Mouse (Mus musculus): ENCODE results near the gene Eya4.

Gene Eya4

GRCm38 (mm10) chr10:23350011-23350911 is at the start of gene Eya4:
TSS of gene Eya4 (minus strand) at chr10:23350786.
- DNase-seq (ENCODE audit: extremely low read depth, low read depth, low spot score), result no peak

GRCm38 (mm10) chr10:23395399-23395798 is 44.8 kb upstream of the Eya4 start:
- no peak for DNase-seq (ENCODE audit: extremely low read depth, low read depth, low spot score)

- no peak for DNase-seq (ENCODE audit: extremely low read depth, low read depth, low spot score)
Measured at GRCm38 (mm10) chr10:23394556-23395245, 44.1 kb upstream of the Eya4 start.

GRCm38 (mm10) chr10:23394152-23394551 is 43.6 kb upstream of the Eya4 start:
- no peak for DNase-seq (ENCODE audit: extremely low read depth, low read depth, low spot score)

GRCm38 (mm10) chr10:23363866-23364265 is 13.3 kb upstream of the Eya4 start:
- DNase-seq (ENCODE audit: extremely low read depth, low read depth, low spot score), result no peak

GRCm38 (mm10) chr10:23349392-23350010 is 1.1 kb downstream of the Eya4 start:
- no peak for DNase-seq (ENCODE audit: extremely low read depth, low read depth, low spot score)

- no peak for DNase-seq (ENCODE audit: extremely low read depth, low read depth, low spot score)
Measured at GRCm38 (mm10) chr10:23348893-23349391, 1.6 kb downstream of the Eya4 start.

- no peak for DNase-seq (ENCODE audit: extremely low read depth, low read depth, low spot score)
Measured at GRCm38 (mm10) chr10:23348101-23348892, 2.3 kb downstream of the Eya4 start.

- DNase-seq (ENCODE audit: extremely low read depth, low read depth, low spot score), result no peak
Measured at GRCm38 (mm10) chr10:23337250-23337649, 13.3 kb downstream of the Eya4 start.

- DNase-seq (ENCODE audit: extremely low read depth, low read depth, low spot score), result no peak
Measured at GRCm38 (mm10) chr10:23332768-23333167, 17.8 kb downstream of the Eya4 start.

- no peak for DNase-seq (ENCODE audit: extremely low read depth, low read depth, low spot score)
Measured at GRCm38 (mm10) chr10:23327651-23328050, 22.9 kb downstream of the Eya4 start.

GRCm38 (mm10) chr10:23322275-23322674 is 28.3 kb downstream of the Eya4 start:
- no peak for DNase-seq (ENCODE audit: extremely low read depth, low read depth, low spot score)

- no peak for DNase-seq (ENCODE audit: extremely low read depth, low read depth, low spot score)
Measured at GRCm38 (mm10) chr10:23295616-23296015, 55.0 kb downstream of the Eya4 start.

- DNase-seq (ENCODE audit: extremely low read depth, low read depth, low spot score), result no peak
Measured at GRCm38 (mm10) chr10:23292495-23292894, 58.1 kb downstream of the Eya4 start.

- no peak for DNase-seq (ENCODE audit: extremely low read depth, low read depth, low spot score)
Measured at GRCm38 (mm10) chr10:23277371-23277770, 73.2 kb downstream of the Eya4 start.

- no peak for DNase-seq (ENCODE audit: extremely low read depth, low read depth, low spot score)
Measured at GRCm38 (mm10) chr10:23271050-23271621, 79.5 kb downstream of the Eya4 start.

GRCm38 (mm10) chr10:23270502-23270901 is 80.1 kb downstream of the Eya4 start:
- DNase-seq (ENCODE audit: extremely low read depth, low read depth, low spot score), result no peak

GRCm38 (mm10) chr10:23252180-23252579 is 98.4 kb downstream of the Eya4 start:
- no peak for DNase-seq (ENCODE audit: extremely low read depth, low read depth, low spot score)

- DNase-seq (ENCODE audit: extremely low read depth, low read depth, low spot score), result no peak
Measured at GRCm38 (mm10) chr10:23246485-23246884, 104.1 kb downstream of the Eya4 start.

- no peak for DNase-seq (ENCODE audit: extremely low read depth, low read depth, low spot score)
Measured at GRCm38 (mm10) chr10:23236918-23237317, 113.7 kb downstream of the Eya4 start.
